Mouse (Mus musculus): ENCODE measurements around the gene Tnfrsf9.

DNA sequence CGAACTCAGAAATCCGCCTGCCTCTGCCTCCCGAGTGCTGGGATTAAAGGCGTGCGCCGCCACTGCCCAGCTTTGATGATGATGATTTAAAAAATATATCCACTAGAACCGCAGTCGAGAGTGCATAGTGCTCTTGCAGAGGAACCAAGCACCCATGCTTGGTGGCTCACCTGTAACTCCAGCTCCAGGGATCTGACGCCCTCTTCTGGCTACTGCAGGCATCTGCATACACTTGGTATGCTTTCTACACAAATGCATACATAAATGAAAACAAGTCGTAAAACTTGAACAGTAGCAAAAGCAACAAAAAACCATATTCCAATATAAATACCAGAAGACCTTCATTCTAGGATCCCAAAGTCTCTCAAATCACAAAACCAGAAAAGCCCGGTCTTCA lies 51.2 kb downstream of the Tnfrsf9 start:
- TF ChIP-seq CTCF (IDR thresholded peaks at IDR 0.05; ENCODE audit: low read depth) (no peak; the same call in 1 of the 2 replicates), EP300 (IDR thresholded peaks at IDR 0.05; ENCODE audit: low read depth) (no peak)

Data from heart, postnatal 0 days (tissue).